Mouse (Mus musculus): ENCODE data around the gene Itgb5. TPM values are rescaled to one million over a fixed set of nuclear protein-coding genes. Genes with fewer than 3 reads are reported as not detected.

The Itgb5 gene
- polyA plus RNA-seq, 1 experiment from 2014 or later: 29.4 TPM

DNA sequence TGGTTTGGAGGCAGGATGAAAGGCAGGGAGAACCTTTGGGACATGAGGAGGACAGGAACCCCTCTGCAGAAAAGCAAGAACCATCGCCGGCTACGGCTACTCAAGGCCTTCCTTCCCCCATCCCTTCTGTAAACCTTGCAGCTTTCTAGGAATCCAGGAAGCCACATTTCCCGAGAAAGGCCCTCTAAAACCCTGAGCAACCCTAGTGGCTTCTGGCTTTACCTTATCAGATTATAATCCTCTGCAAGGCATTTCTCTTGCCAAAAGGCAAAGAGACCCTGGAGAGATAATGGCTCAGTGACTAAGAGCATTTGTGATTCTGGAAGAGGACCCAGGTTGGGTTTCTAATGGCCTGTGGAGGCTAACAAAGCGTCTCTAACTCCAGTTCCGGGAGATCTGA lies 11.2 kb downstream of the Itgb5 start:
- H3K4me2 ChIP-seq (ENCODE audit: low read depth, low read length): no peak overlapping the region
- H3K36me3 ChIP-seq (ENCODE audit: control insufficient read depth, insufficient read depth): no peaks in the 10 kb centered on the region
- ATAC-seq (replicated peaks; ENCODE audit: extremely low read depth, insufficient read depth, low FRiP score): no peak
- H3K9me3 ChIP-seq (replicated peaks; ENCODE audit: control insufficient read depth, low read length): no peaks in the 10 kb centered on the region
- H3K27me3 ChIP-seq (ENCODE audit: control insufficient read depth, insufficient read depth, low read length): no peaks in the 10 kb centered on the region
- 60% methylated on average over 6 of the region's 6 CpGs for WGBS
- H3K27ac ChIP-seq (ENCODE audit: low read length): no peak overlapping the region
- H3K4me3 ChIP-seq (ENCODE audit: low read length): no peak overlapping the region
- no peak overlapping the region for H3K9ac ChIP-seq (ENCODE audit: low read length)
- H3K4me1 ChIP-seq (ENCODE audit: control insufficient read depth, insufficient read depth, low read length): peaks cover 16% of the 10 kb centered on the region

DNA sequence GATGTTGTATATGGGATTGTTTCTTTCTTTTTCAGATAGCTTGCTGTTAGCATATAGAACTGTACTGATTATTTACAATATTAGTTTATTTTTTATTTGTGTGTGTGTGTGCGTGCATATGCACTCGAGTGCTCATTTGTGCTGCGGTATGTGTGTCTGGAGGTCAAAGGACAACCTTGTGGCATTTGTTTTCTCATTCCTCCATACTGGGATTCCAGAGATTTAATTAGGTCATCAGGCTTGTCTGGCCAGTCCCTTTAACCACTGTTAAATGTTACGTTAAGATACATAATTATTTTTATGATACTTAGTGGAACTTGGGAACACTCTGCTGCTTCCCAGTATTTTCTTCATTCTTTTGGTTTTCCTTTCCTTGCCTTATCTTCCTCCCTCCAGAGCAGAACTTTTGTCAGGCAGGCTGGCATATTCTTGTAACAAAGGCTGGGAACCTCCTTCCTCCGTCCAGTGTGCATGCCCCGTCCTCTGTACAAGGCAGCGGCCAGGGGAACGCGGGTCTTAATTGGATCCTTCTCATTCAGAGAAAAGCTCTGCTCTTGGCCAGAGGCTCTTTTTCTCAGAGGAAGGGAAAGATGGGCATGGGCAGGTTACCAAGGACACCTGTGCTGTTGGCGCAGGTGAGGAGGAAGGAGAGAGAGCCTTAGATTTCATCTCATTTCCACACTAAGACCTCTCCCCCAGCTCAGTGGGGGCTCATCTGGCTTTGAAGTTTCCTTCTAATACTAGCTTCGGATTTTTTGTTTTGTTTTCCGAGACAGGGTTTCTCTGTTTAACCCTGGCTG lies 12.8 kb downstream of the Itgb5 start:
- Histone ChIP-seq H3K4me1 (ENCODE audit: control insufficient read depth, insufficient read depth, low read length) (peaks cover 11% of the 10 kb centered on the region), H3K4me3 (ENCODE audit: low read length) (no peak overlapping the region), H3K27ac (ENCODE audit: low read length) (no peak overlapping the region), H3K4me2 (ENCODE audit: low read depth, low read length) (no peak overlapping the region), H3K27me3 (ENCODE audit: control insufficient read depth, insufficient read depth, low read length) (no peaks in the 10 kb centered on the region), H3K36me3 (ENCODE audit: control insufficient read depth, insufficient read depth) (peaks cover 6% of the 10 kb centered on the region), H3K9me3 (replicated peaks; ENCODE audit: control insufficient read depth, low read length) (no peaks in the 10 kb centered on the region), H3K9ac (ENCODE audit: low read length) (no peak overlapping the region)
- WGBS: 76% methylated on average over 12 of the region's 12 CpGs
- ATAC-seq (replicated peaks; ENCODE audit: extremely low read depth, insufficient read depth, low FRiP score): no peak

DNA sequence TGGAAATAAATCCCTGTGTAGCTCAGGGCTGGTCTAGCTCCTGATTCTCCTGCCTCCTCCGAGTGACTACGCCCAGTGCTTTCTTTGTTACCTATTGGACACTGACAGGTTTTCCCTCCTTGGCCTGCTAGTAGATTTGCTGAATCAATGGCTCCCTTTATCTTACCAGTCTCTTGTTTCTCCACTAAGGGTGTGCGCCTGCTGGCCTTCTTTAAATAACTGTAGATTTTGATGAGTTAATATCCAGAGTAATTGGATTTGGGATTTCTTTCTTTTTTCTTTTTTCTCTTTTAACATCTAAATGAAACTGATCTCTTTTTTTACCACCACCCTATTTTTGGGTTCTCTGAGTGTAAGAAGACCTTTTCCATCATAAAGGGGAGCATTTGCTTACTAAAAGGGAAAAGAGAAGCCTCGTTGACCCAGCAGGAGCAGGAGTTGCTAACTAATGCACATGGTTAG lies 14.7 kb downstream of the Itgb5 start:
- Histone ChIP-seq H3K36me3 (ENCODE audit: control insufficient read depth, insufficient read depth) (peaks cover 6% of the 10 kb centered on the region), H3K9ac (ENCODE audit: low read length) (no peak overlapping the region), H3K4me3 (ENCODE audit: low read length) (no peak overlapping the region), H3K4me1 (ENCODE audit: control insufficient read depth, insufficient read depth, low read length) (peaks cover 11% of the 10 kb centered on the region), H3K9me3 (replicated peaks; ENCODE audit: control insufficient read depth, low read length) (no peaks in the 10 kb centered on the region), H3K4me2 (ENCODE audit: low read depth, low read length) (no peak overlapping the region), H3K27me3 (ENCODE audit: control insufficient read depth, insufficient read depth, low read length) (no peaks in the 10 kb centered on the region), H3K27ac (ENCODE audit: low read length) (no peak overlapping the region)
- ATAC-seq (replicated peaks; ENCODE audit: extremely low read depth, insufficient read depth, low FRiP score): no peak
- 70% methylated on average over 4 of the region's 4 CpGs for WGBS

DNA sequence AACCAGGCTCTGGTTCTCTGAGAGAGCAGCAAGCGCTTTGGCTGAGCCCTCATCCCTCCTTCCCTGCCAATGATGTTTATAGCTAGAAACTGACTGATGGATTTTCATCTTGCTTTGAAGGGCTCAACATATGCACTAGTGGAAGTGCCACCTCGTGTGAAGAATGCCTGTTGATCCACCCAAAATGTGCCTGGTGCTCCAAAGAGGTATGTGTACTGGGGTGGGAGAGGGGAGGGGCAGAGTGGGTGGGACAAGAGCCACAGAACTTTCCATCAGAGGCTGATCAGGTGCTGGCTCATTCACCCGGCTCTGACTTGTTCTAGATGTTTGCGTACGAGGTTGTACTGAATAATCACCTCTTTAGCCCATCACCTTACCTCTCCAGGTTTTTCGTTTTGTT lies 15.4 kb downstream of the Itgb5 start:
- no peak overlapping the region for H3K9ac ChIP-seq (ENCODE audit: low read length)
- H3K9me3 ChIP-seq (replicated peaks; ENCODE audit: control insufficient read depth, low read length): no peaks in the 10 kb centered on the region
- H3K36me3 ChIP-seq (ENCODE audit: control insufficient read depth, insufficient read depth): peaks cover 6% of the 10 kb centered on the region
- H3K4me3 ChIP-seq (ENCODE audit: low read length): no peak overlapping the region
- no peak overlapping the region for H3K4me2 ChIP-seq (ENCODE audit: low read depth, low read length)
- no peak for ATAC-seq (replicated peaks; ENCODE audit: extremely low read depth, insufficient read depth, low FRiP score)
- peaks cover 11% of the 10 kb centered on the region for H3K4me1 ChIP-seq (ENCODE audit: control insufficient read depth, insufficient read depth, low read length)
- no peaks in the 10 kb centered on the region for H3K27me3 ChIP-seq (ENCODE audit: control insufficient read depth, insufficient read depth, low read length)
- H3K27ac ChIP-seq (ENCODE audit: low read length): no peak overlapping the region
- 86% methylated on average over 6 of the region's 6 CpGs for WGBS

DNA sequence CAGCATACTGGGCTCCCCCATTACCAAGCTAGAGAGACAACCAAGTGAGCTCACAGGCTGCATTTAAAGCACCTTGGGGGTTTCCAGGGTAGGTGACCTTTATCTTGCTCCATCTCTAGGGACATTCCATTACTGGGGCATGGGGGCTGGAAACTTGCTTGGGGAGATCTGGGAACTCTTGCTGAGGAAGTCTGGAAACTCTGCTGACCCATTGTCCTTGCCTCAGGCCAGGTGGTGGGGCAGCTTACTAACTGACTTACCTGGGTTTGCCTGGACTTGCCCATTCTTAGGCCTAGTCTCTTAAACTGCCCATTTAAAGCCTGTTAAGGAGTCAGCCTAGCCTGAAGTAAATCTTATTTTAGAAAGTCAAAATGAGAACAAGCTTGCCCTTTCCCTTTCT lies 23.8 kb downstream of the Itgb5 start:
- H3K27ac ChIP-seq (ENCODE audit: low read length): no peak overlapping the region
- peaks cover 5% of the 10 kb centered on the region; the same call in 1 of the 2 replicates for H3K36me3 ChIP-seq (ENCODE audit: control insufficient read depth, insufficient read depth)
- no peaks in the 10 kb centered on the region for H3K27me3 ChIP-seq (ENCODE audit: control insufficient read depth, insufficient read depth, low read length)
- H3K4me2 ChIP-seq (ENCODE audit: low read depth, low read length): no peak overlapping the region
- H3K4me1 ChIP-seq (ENCODE audit: control insufficient read depth, insufficient read depth, low read length): peaks cover 2% of the 10 kb centered on the region; the same call in 1 of the 2 replicates
- no peak overlapping the region for H3K9ac ChIP-seq (ENCODE audit: low read length)
- no peaks in the 10 kb centered on the region for H3K9me3 ChIP-seq (replicated peaks; ENCODE audit: control insufficient read depth, low read length)
- no peak for ATAC-seq (replicated peaks; ENCODE audit: extremely low read depth, insufficient read depth, low FRiP score)
- no peak overlapping the region for H3K4me3 ChIP-seq (ENCODE audit: low read length)

DNA sequence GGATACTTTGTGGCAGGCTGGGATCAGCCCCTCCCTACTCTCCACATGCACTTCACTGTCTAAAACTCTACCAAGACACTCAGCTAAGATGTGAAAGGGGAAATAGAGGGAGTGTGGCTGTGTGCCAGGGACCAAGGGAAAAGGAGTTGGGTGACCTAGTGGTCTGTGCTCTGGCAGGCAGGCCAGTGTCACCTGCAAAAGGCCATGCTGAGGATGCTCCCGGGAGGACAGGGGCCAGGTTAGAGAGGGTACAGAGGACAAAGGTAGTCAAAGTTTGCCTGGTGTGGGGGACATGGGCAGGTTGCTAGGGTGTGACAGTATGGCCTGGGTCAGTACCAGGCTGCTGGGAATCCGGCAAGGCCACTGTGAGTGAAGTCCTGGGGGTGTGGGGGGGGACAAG lies 29.3 kb downstream of the Itgb5 start:
- ATAC-seq (replicated peaks; ENCODE audit: extremely low read depth, insufficient read depth, low FRiP score): no peak
- WGBS: 73% methylated on average over 2 of the region's 2 CpGs
- Histone ChIP-seq H3K4me2 (ENCODE audit: low read depth, low read length) (no peak overlapping the region), H3K27ac (ENCODE audit: low read length) (no peak overlapping the region; the same call in 1 of the 2 replicates), H3K27me3 (ENCODE audit: control insufficient read depth, insufficient read depth, low read length) (no peaks in the 10 kb centered on the region), H3K9ac (ENCODE audit: low read length) (no peak overlapping the region), H3K4me1 (ENCODE audit: control insufficient read depth, insufficient read depth, low read length) (peaks cover 23% of the 10 kb centered on the region), H3K9me3 (replicated peaks; ENCODE audit: control insufficient read depth, low read length) (no peaks in the 10 kb centered on the region), H3K4me3 (ENCODE audit: low read length) (no peak overlapping the region), H3K36me3 (ENCODE audit: control insufficient read depth, insufficient read depth) (no peaks in the 10 kb centered on the region)

DNA sequence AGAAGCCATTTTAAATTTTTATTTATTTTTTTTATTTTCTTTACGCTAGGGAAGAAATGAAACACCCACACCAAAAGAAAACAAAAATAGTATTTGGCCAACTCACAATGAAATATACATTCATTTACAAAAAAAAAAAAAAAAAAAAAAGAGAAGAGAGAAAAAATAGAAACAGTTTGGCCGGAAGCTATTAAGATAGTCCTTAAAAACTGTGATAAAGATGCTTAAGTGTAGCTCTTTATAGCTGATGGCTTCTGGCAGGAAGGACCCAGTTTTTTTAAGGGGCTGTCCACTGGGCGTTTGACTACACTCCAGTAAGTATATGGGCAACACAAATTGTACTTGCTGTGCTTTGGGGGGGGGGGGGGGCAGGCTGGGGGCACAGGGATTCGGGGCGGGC lies 29.9 kb downstream of the Itgb5 start:
- Histone ChIP-seq H3K9ac (ENCODE audit: low read length) (no peak overlapping the region), H3K27ac (ENCODE audit: low read length) (peak overlapping the region; percentile 82), H3K27me3 (ENCODE audit: control insufficient read depth, insufficient read depth, low read length) (no peaks in the 10 kb centered on the region), H3K4me2 (ENCODE audit: low read depth, low read length) (peak overlapping the region; percentile 46; the same call in 1 of the 2 replicates), H3K4me3 (ENCODE audit: low read length) (no peak overlapping the region), H3K4me1 (ENCODE audit: control insufficient read depth, insufficient read depth, low read length) (peaks cover 23% of the 10 kb centered on the region), H3K9me3 (replicated peaks; ENCODE audit: control insufficient read depth, low read length) (no peaks in the 10 kb centered on the region), H3K36me3 (ENCODE audit: control insufficient read depth, insufficient read depth) (no peaks in the 10 kb centered on the region)
- 43% methylated on average over 5 of the region's 5 CpGs for WGBS
- no peak for ATAC-seq (replicated peaks; ENCODE audit: extremely low read depth, insufficient read depth, low FRiP score)

DNA sequence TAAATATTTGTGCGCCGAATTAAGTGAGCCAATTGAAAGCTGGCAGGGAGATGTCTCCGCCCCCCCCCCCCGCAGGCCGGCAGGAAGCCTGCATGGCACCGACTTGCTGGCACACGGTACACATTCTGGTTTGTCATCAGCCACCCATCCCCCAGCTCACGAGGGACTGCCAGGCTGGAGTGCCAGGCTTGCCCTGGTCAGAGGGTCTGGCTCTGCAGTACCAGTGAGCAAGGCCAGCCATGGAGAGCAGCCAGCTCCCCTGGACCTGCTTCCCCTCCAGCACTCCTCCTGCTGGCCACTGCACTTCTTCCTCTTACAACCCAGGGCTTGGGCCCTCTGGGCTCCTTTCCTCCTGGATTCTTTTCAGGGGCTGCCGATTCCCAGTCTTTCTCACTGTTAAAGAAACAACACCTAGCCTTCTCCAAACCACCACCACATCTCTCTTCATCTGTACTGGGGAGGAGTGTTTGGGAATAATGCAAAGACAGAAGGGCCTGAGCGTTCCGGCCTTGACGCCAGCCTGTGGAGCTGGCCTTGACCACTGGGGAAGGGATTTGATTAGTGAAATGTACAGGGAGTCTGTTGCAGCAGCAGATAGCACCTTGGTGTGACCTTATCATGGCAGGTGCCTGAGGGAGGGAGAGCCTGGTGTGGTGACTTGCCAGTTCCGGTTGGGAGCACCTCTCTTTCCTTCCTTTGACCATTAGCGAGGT lies 30.7 kb downstream of the Itgb5 start:
- peak; percentile 79 for ATAC-seq (replicated peaks; ENCODE audit: extremely low read depth, insufficient read depth, low FRiP score)
- Histone ChIP-seq H3K27me3 (ENCODE audit: control insufficient read depth, insufficient read depth, low read length) (no peaks in the 10 kb centered on the region), H3K4me1 (ENCODE audit: control insufficient read depth, insufficient read depth, low read length) (peaks cover 21% of the 10 kb centered on the region), H3K4me3 (ENCODE audit: low read length) (0 out of 2 replicates have a peak overlapping the region, but pooled peaks have one; percentile 4), H3K36me3 (ENCODE audit: control insufficient read depth, insufficient read depth) (no peaks in the 10 kb centered on the region), H3K9me3 (replicated peaks; ENCODE audit: control insufficient read depth, low read length) (no peaks in the 10 kb centered on the region), H3K27ac (ENCODE audit: low read length) (peak overlapping the region; percentile 82), H3K9ac (ENCODE audit: low read length) (peak overlapping the region; percentile 40; the same call in 1 of the 2 replicates), H3K4me2 (ENCODE audit: low read depth, low read length) (peak overlapping the region; percentile 46; the same call in 1 of the 2 replicates)
- 44% methylated on average over 14 of the region's 14 CpGs for WGBS

DNA sequence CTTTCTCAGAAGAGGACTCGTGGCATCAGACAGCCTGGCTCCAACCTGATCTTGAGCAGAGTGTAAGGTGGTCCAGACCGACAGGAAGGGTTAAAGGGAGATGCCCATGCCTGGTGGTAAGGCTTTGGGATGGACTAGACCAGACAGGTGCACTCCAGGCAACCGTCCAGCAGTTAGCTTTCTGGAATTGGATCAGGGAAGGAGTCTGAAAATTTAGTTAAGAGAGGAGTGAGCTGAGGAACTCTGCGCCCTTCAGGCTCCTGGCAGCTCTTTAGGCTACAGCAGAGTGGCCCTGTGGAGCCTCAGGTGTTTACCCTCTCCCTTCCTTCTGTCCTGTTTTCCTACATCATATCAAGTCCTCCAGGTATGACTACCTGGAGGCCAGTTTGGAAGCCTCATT lies 32.9 kb downstream of the Itgb5 start:
- Histone ChIP-seq H3K4me2 (ENCODE audit: low read depth, low read length) (no peak overlapping the region), H3K4me3 (ENCODE audit: low read length) (no peak overlapping the region), H3K36me3 (ENCODE audit: control insufficient read depth, insufficient read depth) (no peaks in the 10 kb centered on the region), H3K27ac (ENCODE audit: low read length) (no peak overlapping the region), H3K4me1 (ENCODE audit: control insufficient read depth, insufficient read depth, low read length) (peaks cover 21% of the 10 kb centered on the region), H3K9ac (ENCODE audit: low read length) (no peak overlapping the region), H3K27me3 (ENCODE audit: control insufficient read depth, insufficient read depth, low read length) (no peaks in the 10 kb centered on the region), H3K9me3 (replicated peaks; ENCODE audit: control insufficient read depth, low read length) (no peaks in the 10 kb centered on the region)
- no peak for ATAC-seq (replicated peaks; ENCODE audit: extremely low read depth, insufficient read depth, low FRiP score)
- 86% methylated on average over 4 of the region's 4 CpGs for WGBS

All from heart, embryonic 16.5 days (tissue).